Mouse (Mus musculus) layer of hippocampus, adult 18-20 months (tissue): Measurements from ENCODE around the gene Mlf1. TPM values are rescaled to one million over a fixed set of nuclear protein-coding genes. Genes with fewer than 3 reads are reported as not detected.

Experiments
- DNase-seq, 2 experiments: peaks; one replicate each; pipeline ENCODE4 v3.0.0; 2022; ENCODE audit warnings: low spot score in 2 of 2
- total RNA-seq, 2 experiments: library from RNA; stranded (reverse); gene quantifications; 2 replicates each; pipeline ENCODE4 v1.2.3; 2021

The Mlf1 gene
- total RNA-seq, 2 experiments from 2014 or later: 0.61 to 2.0 TPM

DNA sequence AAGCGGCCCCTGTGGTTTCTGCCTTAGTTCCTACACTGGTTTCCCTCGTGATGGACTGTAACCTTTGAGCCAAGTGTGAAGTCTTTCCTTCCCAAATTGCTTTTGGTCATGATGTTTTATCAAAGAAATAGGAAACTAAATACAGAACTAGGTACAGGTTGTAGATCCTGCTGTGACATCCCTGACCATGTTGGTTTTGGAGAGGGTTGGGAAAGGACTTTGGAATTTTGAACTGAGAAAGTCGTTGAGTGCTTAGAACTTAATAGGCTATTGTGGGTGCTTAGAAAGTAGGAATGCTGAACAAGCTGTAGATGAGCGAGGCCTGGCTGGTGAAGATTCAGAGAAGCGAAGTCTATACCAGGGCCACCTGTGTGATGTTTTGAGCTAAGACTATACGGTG is 60.1 kb downstream of the Mlf1 start:
- DNase-seq: no peak

GRCm38 (mm10) chr3:67447143-67447542 is 73.2 kb downstream of the Mlf1 start:
- DNase-seq: no peak

Other genes starting within 250 kb of the Mlf1 start
- not detected for gene Gm17402, start 1.1 kb downstream of the Mlf1 start, total RNA-seq
- 10 to 100 TPM; 52.1 to 57.7 TPM for gene Gfm1, start 56.0 kb downstream of the Mlf1 start, total RNA-seq
- gene Lxn, start 89.8 kb downstream of the Mlf1 start, total RNA-seq: 10 to 100 TPM; 45.4 to 49.6 TPM
- gene Rarres1, start 141.4 kb downstream of the Mlf1 start, total RNA-seq: 1 to 10 TPM; 1.2 to 1.3 TPM
- gene Mfsd1, start 208.6 kb downstream of the Mlf1 start, total RNA-seq: 10 to 100 TPM; 38.0 to 43.9 TPM